Mouse (Mus musculus) gastrocnemius, postnatal 36 days (tissue): ENCODE data around the gene Cpsf2. TPM values are rescaled to one million over a fixed set of nuclear protein-coding genes. Genes with fewer than 3 reads are reported as not detected.

Experiments
- DNase-seq, 2 experiments: peaks; one replicate each; pipeline ENCODE4 v3.0.0; 2022
- intact Hi-C: fragments of 180-260 bp; cut with DNase I; formaldehyde crosslinking; loops from one replicate; pipeline ENCODE4 v1.15.1; 2025
- total RNA-seq, 2 experiments: library from RNA; stranded (reverse); gene quantifications; 2 replicates each; pipeline ENCODE4 v1.2.3; 2021

The Cpsf2 gene
- total RNA-seq, 2 experiments from 2014 or later, result 9.1 TPM

GRCm38 (mm10) chr12:101978588-101978987, 2.8 kb downstream of the Cpsf2 start:
- DNase-seq, result no peak
- intact Hi-C loops, result no loop called here

GRCm38 (mm10) chr12:101979213-101979750, 3.5 kb downstream of the Cpsf2 start:
- intact Hi-C loops, result no loop called here
- DNase-seq, result no peak

- intact Hi-C loops, result loop anchor here (10.0 kb wide), 1 partner anchor 475 kb away; no protein-coding TSS in a partner anchor
- no peak for DNase-seq
These were observed 4.5 kb downstream of the Cpsf2 start for GRCm38 (mm10) chr12:101980266-101980665.

GRCm38 (mm10) chr12:101981559-101981958, 5.8 kb downstream of the Cpsf2 start:
- intact Hi-C loops, result loop anchor here (10.0 kb wide), 1 partner anchor 473 kb away; no protein-coding TSS in a partner anchor
- no peak for DNase-seq

GRCm38 (mm10) chr12:101982977-101983376, 7.2 kb downstream of the Cpsf2 start:
- intact Hi-C loops, result loop anchor here (10.0 kb wide), 1 partner anchor 472 kb away; no protein-coding TSS in a partner anchor
- DNase-seq, result no peak

- no peak for DNase-seq
- intact Hi-C loops, result loop anchor here (10.0 kb wide), 1 partner anchor 470 kb away; no protein-coding TSS in a partner anchor
These were observed 9.3 kb downstream of the Cpsf2 start for GRCm38 (mm10) chr12:101985110-101985509.

- DNase-seq, result no peak
- intact Hi-C loops, result loop anchor here (10.0 kb wide), 1 partner anchor 467 kb away; no protein-coding TSS in a partner anchor
These were observed 11.9 kb downstream of the Cpsf2 start for GRCm38 (mm10) chr12:101987659-101988058.

GRCm38 (mm10) chr12:101994576-101995467, 19.0 kb downstream of the Cpsf2 start:
- intact Hi-C loops, result no loop called here
- no peak for DNase-seq

GRCm38 (mm10) chr12:101998929-101999328, 23.1 kb downstream of the Cpsf2 start:
- intact Hi-C loops, result no loop called here
- DNase-seq, result no peak

GRCm38 (mm10) chr12:102000785-102001184, 25.0 kb downstream of the Cpsf2 start:
- no peak for DNase-seq
- intact Hi-C loops, result no loop called here

GRCm38 (mm10) chr12:102008111-102008977, 32.6 kb downstream of the Cpsf2 start:
- no peak for DNase-seq
- intact Hi-C loops, result no loop called here

- intact Hi-C loops, result no loop called here
- no peak for DNase-seq
These were observed 33.8 kb downstream of the Cpsf2 start for GRCm38 (mm10) chr12:102009551-102009950.

- intact Hi-C loops, result no loop called here
- no peak for DNase-seq
These were observed 38.6 kb downstream of the Cpsf2 start for GRCm38 (mm10) chr12:102014411-102014810.

- intact Hi-C loops, result no loop called here
- no peak for DNase-seq
These were observed 39.3 kb downstream of the Cpsf2 start for GRCm38 (mm10) chr12:102015127-102015526.

- no peak for DNase-seq
- intact Hi-C loops, result no loop called here
These were observed 46.1 kb downstream of the Cpsf2 start for GRCm38 (mm10) chr12:102021923-102022322.

- DNase-seq, result no peak
- intact Hi-C loops, result no loop called here
These were observed 53.4 kb downstream of the Cpsf2 start for GRCm38 (mm10) chr12:102029184-102029583.

GRCm38 (mm10) chr12:102029892-102030446, 54.2 kb downstream of the Cpsf2 start:
- intact Hi-C loops, result no loop called here
- DNase-seq, result no peak

GRCm38 (mm10) chr12:102034934-102035333, 59.1 kb downstream of the Cpsf2 start:
- DNase-seq, result no peak
- intact Hi-C loops, result no loop called here

- intact Hi-C loops, result no loop called here
- DNase-seq, result no peak
These were observed 64.1 kb downstream of the Cpsf2 start for GRCm38 (mm10) chr12:102039861-102040260.

- no peak for DNase-seq
- intact Hi-C loops, result no loop called here
These were observed 65.9 kb downstream of the Cpsf2 start for GRCm38 (mm10) chr12:102041699-102042098.
